Mouse (Mus musculus) ES-E14 (cell line): Measurements from ENCODE around the gene Cramp1l. TPM values are rescaled to one million over a fixed set of nuclear protein-coding genes. Genes with fewer than 3 reads are reported as not detected.
"Not testable (repeated sequence)": the region's sequence is repeated elsewhere in the genome, so short reads cannot be mapped to it uniquely, and the experiment has no call there.

Source experiments
- DNase-seq: peaks from one replicate; pipeline ENCODE4 v3.0.0-alpha.2; 2013; ENCODE audit warnings: low read depth, low spot score
- H3K27ac ChIP-seq: 2 replicates; pipeline ENCODE4 v1.5.1; 2012; ENCODE audit warnings: low read depth, mild to moderate bottlenecking, low read length, moderate library complexity, mixed read lengths; ENCODE audit not compliant: poor library complexity, insufficient read depth, severe bottlenecking
- H3K36me3 ChIP-seq: 2 replicates; pipeline ENCODE4 v1.6.1; 2012; ENCODE audit warnings: mild to moderate bottlenecking, low read length, moderate library complexity, mixed read lengths; ENCODE audit not compliant: control insufficient read depth, poor library complexity, insufficient read depth, severe bottlenecking
- H3K4me1 ChIP-seq, 2 experiments: fragments of 150-350 bp in 1 of 2; sonication (generic) in 1 of 2; 2 replicates each; pipeline ENCODE4 v1.6.1; 2012; ENCODE audit warnings: low read length in 2 of 2, mild to moderate bottlenecking in 1 of 2, mixed read lengths in 1 of 2; ENCODE audit not compliant: control insufficient read depth in 2 of 2, insufficient read depth in 2 of 2, poor library complexity in 1 of 2
- H3K4me3 ChIP-seq, 2 experiments: fragments of 150-350 bp in 1 of 2; sonication (generic) in 1 of 2; 2 replicates each; pipeline ENCODE4 v1.5.1; 2012; ENCODE audit warnings: low read length in 2 of 2, low read depth in 1 of 2, mild to moderate bottlenecking in 1 of 2, mixed read lengths in 1 of 2; ENCODE audit not compliant: insufficient read depth in 1 of 2, poor library complexity in 1 of 2, severe bottlenecking in 1 of 2
- H3K9ac ChIP-seq: 2 replicates; pipeline ENCODE4 v1.6.1; 2012; ENCODE audit warnings: low read depth, mild to moderate bottlenecking, low read length, mixed read lengths; ENCODE audit not compliant: poor library complexity, insufficient read depth, severe bottlenecking
- H3K9me3 ChIP-seq: fragments of 150-350 bp; sonication (generic); 2 replicates; pipeline ENCODE4 v1.6.1; 2012; ENCODE audit warnings: low read depth, mild to moderate bottlenecking, low read length; ENCODE audit not compliant: control insufficient read depth, insufficient read depth
- CHD2 ChIP-seq: IDR thresholded peaks from 2 replicates; pipeline ENCODE4 v1.6.1; 2014; ENCODE audit warnings: mild to moderate bottlenecking, low read depth, low read length, inconsistent platforms
- HCFC1 ChIP-seq: IDR thresholded peaks from 2 replicates; pipeline ENCODE4 v1.6.1; 2012; ENCODE audit warnings: low read length, inconsistent platforms, borderline replicate concordance; ENCODE audit not compliant: insufficient read depth
- MAFK ChIP-seq: IDR thresholded peaks from 2 replicates; pipeline ENCODE4 v1.6.1; 2014; ENCODE audit warnings: mild to moderate bottlenecking, low read depth, low read length, inconsistent platforms; ENCODE audit not compliant: insufficient read depth
- ZC3H11A ChIP-seq: IDR thresholded peaks from 2 replicates; pipeline ENCODE4 v1.6.1; 2012; ENCODE audit warnings: low read depth, mild to moderate bottlenecking, inconsistent platforms, low read length, borderline replicate concordance
- ZNF384 ChIP-seq: IDR thresholded peaks from 2 replicates; pipeline ENCODE4 v1.6.1; 2012; ENCODE audit warnings: low read depth, low read length, inconsistent platforms
- in situ Hi-C, 2 experiments: fragments of 600-800 bp; cut with MboI; formaldehyde crosslinking; loops; one replicate each; pipeline ENCODE4 v1.15.1; 2025; ENCODE audit warnings: low sequenced_read_pairs in 2 of 2, inconsistent platforms in 1 of 2; ENCODE audit not compliant: unreplicated experiment in 2 of 2
- total RNA-seq: library from RNA; depleted of rRNA; stranded (reverse); fragments of 300-350 nt; gene quantifications from 2 replicates; pipeline ENCODE4 v1.2.3, GENCODE M21; 2012

Cramp1l gene
- total RNA-seq, 1 experiment = 9.1 TPM

- H3K4me1 ChIP-seq = peaks cover 2% of the 10 kb centered on the region in 2 experiments; a peak in 1 of 4 replicates
- no peak overlapping the region for H3K9ac ChIP-seq
- no peak for DNase-seq
- no peaks in the 10 kb centered on the region for H3K9me3 ChIP-seq
- no peak overlapping the region for H3K4me3 ChIP-seq
- H3K36me3 ChIP-seq = peaks cover 26% of the 10 kb centered on the region
- no peak for TF ChIP-seq ZNF384
- no peak for TF ChIP-seq ZC3H11A
- no peak for TF ChIP-seq CHD2
- in situ Hi-C loops = no loop called here
- H3K27ac ChIP-seq = no peak overlapping the region
These were observed 62.3 kb downstream of the Cramp1l start for GRCm38 (mm10) chr17:24953291-24953690.

- H3K9me3 ChIP-seq = no peaks in the 10 kb centered on the region
- H3K9ac ChIP-seq = no peak overlapping the region
- H3K4me3 ChIP-seq = no peak overlapping the region
- no peak for DNase-seq
- in situ Hi-C loops = no loop called here
- no peak for TF ChIP-seq MAFK
- TF ChIP-seq ZNF384 = no peak
- no peak for TF ChIP-seq ZC3H11A
- no peak for TF ChIP-seq CHD2
- TF ChIP-seq HCFC1 = no peak
- peaks cover 39% of the 10 kb centered on the region for H3K36me3 ChIP-seq
- H3K4me1 ChIP-seq = peaks cover 2% of the 10 kb centered on the region in 2 experiments; a peak in 1 of 4 replicates
- H3K27ac ChIP-seq = peak overlapping the region; percentile 60; the same call in 1 of the 2 replicates
These were observed 64.9 kb downstream of the Cramp1l start for GRCm38 (mm10) chr17:24950671-24951070.

GRCm38 (mm10) chr17:24948204-24948603 is 67.4 kb downstream of the Cramp1l start:
- peaks cover 2% of the 10 kb centered on the region in 2 experiments; a peak in 1 of 4 replicates for H3K4me1 ChIP-seq
- in situ Hi-C loops = no loop called here
- no peak for DNase-seq
- TF ChIP-seq CHD2 (no peak), ZC3H11A (no peak), ZNF384 (no peak), MAFK (no peak), HCFC1 (no peak)
- no peaks in the 10 kb centered on the region for H3K9me3 ChIP-seq
- H3K27ac ChIP-seq = no peak overlapping the region
- H3K9ac ChIP-seq = no peak overlapping the region
- peaks cover 39% of the 10 kb centered on the region for H3K36me3 ChIP-seq
- no peak overlapping the region for H3K4me3 ChIP-seq

- H3K36me3 ChIP-seq = peaks cover 36% of the 10 kb centered on the region
- in situ Hi-C loops, H3K27ac ChIP-seq, H3K4me1 ChIP-seq, DNase-seq, H3K4me3 ChIP-seq, H3K9ac ChIP-seq, H3K9me3 ChIP-seq: not testable (repeated sequence)
These were observed 72.0 kb downstream of the Cramp1l start for GRCm38 (mm10) chr17:24943589-24943988.

- DNase-seq = no peak
- Histone ChIP-seq H3K36me3 (peaks cover 31% of the 10 kb centered on the region), H3K27ac (no peak overlapping the region), H3K9ac (no peak overlapping the region), H3K4me3 (no peak overlapping the region), H3K4me1 (no peaks in the 10 kb centered on the region), H3K9me3 (no peaks in the 10 kb centered on the region)
- in situ Hi-C loops = no loop called here
- TF ChIP-seq ZNF384 (no peak), MAFK (no peak), HCFC1 (no peak), CHD2 (no peak), ZC3H11A (no peak)
These were observed 72.6 kb downstream of the Cramp1l start for GRCm38 (mm10) chr17:24943036-24943435.
